Mouse (Mus musculus) intestine, embryonic 16.5 days (tissue): ENCODE results near the gene Astl. TPM values are rescaled to one million over a fixed set of nuclear protein-coding genes. Genes with fewer than 3 reads are reported as not detected.
A peak's percentile ranks its signal among the peaks of the same experiment; 100 is the strongest.

ENCODE experiments used
- ATAC-seq: fragments of 200-750 bp; cut with Nextera tagmentation; 2 replicates; pipeline ENCODE4 v1.8.0; 2017; ENCODE audit warnings: moderate TSS enrichment, moderate library complexity
- H3K27ac ChIP-seq: fragments of 300-500 bp; sonication (generic); 2 replicates; pipeline ENCODE4 v1.5.1; 2014; ENCODE audit warnings: mild to moderate bottlenecking, low read length
- H3K27me3 ChIP-seq: fragments of 300-500 bp; sonication (generic); replicated peaks from 2 replicates; pipeline ENCODE4 v1.6.1; 2014; ENCODE audit warnings: low read length, control low read depth, mixed read lengths; ENCODE audit not compliant: control insufficient read depth, insufficient read depth
- H3K36me3 ChIP-seq: fragments of 300-500 bp; sonication (generic); 2 replicates; pipeline ENCODE4 v1.6.1; 2014; ENCODE audit warnings: low read length, control low read depth; ENCODE audit not compliant: control insufficient read depth, insufficient read depth
- H3K4me1 ChIP-seq: fragments of 300-500 bp; sonication (generic); 2 replicates; pipeline ENCODE4 v1.6.1; 2014; ENCODE audit warnings: low read length, control low read depth, mixed read lengths; ENCODE audit not compliant: control insufficient read depth, insufficient read depth
- H3K4me2 ChIP-seq: fragments of 300-500 bp; sonication (generic); 2 replicates; pipeline ENCODE4 v1.6.1; 2014; ENCODE audit warnings: low read depth, low read length, control low read depth
- H3K4me3 ChIP-seq: fragments of 300-500 bp; sonication (generic); 2 replicates; pipeline ENCODE4 v1.5.1; 2014; ENCODE audit warnings: mild to moderate bottlenecking, low read length
- H3K9ac ChIP-seq: fragments of 300-500 bp; sonication (generic); 2 replicates; pipeline ENCODE4 v1.6.1; 2014; ENCODE audit warnings: low read depth, low read length
- H3K9me3 ChIP-seq: fragments of 300-500 bp; sonication (generic); 2 replicates; pipeline ENCODE4 v1.6.1; 2016; ENCODE audit warnings: low read length, control low read depth; ENCODE audit not compliant: control insufficient read depth
- WGBS: fragments of 180-500 bp; shearing (Covaris S2); extraction: QIAGEN DNeasy Blood & Tissue Kit; methylation state at CpG from one replicate; pipeline ENCODE4 v1.1.7; 2014; 5-methylcytosine and 5-hydroxymethylcytosine counted together
- polyA plus RNA-seq: library from polyadenylated mRNA; unstranded; fragments of >200 nt; fragmentation: Nextera tagmentation; extraction: Ambion mirVana; gene quantifications from 2 replicates; pipeline ENCODE4 v1.2.1, GENCODE M21; 2015

Astl gene
- polyA plus RNA-seq, 1 experiment from 2014 or later = not detected

DNA sequence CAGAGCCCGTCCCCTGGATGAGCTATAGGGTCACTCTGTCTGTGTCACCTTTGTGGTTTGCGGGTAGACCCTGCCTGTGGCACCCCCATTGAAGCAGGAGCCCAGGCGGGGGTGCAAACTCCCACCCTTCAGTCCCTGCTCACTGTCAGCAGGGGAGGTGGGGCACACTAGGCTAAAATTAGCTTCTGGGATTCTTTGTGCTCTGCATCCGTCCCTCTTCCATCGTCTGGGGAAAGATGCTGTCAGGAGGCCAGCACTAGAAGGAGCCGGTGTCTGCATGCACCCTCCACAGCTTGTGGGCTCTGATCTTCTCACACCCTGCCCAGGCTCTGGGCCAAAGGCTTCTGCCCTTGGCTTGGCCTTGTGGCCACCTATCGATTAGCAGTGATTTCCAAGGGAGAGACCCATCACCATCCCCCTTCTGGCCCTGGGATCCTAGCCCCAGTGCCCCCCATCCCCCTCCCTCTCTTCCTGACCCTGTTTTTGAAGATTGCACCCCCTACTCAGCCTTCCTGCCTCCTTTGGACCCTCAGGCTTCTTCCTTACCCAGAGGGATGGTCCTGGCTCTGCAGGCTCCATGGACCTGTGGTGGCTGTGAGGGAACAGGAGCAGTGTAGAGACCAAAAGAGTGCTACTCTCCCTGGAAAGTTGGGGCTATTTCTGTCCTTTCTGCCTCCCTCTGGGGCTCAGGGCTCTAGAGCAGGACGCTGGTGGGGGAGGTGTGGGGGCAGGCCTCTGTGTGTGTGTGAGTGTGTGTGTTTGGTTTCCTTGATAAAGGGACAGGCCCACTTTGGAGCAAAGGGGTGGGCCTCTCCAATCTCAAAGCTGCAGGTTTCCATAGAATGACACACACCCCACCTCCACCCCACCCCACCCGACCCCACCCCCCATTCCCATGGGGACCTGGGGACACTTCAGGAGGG, 32.4 kb downstream of the Astl start:
- H3K27me3 ChIP-seq = peaks cover 11% of the 10 kb centered on the region
- 43% methylated on average over 9 of the region's 9 CpGs for WGBS
- no peaks in the 10 kb centered on the region for H3K36me3 ChIP-seq
- H3K9me3 ChIP-seq = no peaks in the 10 kb centered on the region
- H3K4me1 ChIP-seq = peaks cover 15% of the 10 kb centered on the region
- no peak overlapping the region for H3K4me2 ChIP-seq
- peak; percentile 71 for ATAC-seq
- H3K4me3 ChIP-seq = no peak overlapping the region
- H3K27ac ChIP-seq = no peak overlapping the region
- no peak overlapping the region for H3K9ac ChIP-seq

DNA sequence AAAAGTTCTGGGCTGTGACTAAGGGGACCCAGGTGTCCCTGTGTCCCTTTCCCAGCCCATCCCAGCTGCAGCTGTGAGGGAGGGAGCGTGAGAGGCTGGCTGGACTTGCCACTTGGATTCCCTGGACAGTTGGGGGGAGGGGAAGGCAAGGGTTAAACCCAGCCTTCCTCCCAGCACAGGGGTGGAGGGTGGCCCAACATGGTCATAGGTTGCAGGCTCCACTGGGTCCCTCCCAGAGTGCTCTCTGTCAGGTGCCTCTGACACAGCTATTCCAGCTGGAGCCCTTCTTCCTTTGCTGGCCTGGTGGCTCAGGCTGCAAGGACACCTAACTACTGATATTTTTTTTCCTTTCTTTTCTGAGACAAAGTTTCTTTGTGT, 33.0 kb downstream of the Astl start:
- ATAC-seq = peak; percentile 78
- Histone ChIP-seq H3K9me3 (no peaks in the 10 kb centered on the region), H3K4me2 (no peak overlapping the region), H3K27ac (no peak overlapping the region), H3K27me3 (peaks cover 5% of the 10 kb centered on the region; the same call in 1 of the 2 replicates), H3K36me3 (no peaks in the 10 kb centered on the region), H3K9ac (no peak overlapping the region), H3K4me3 (no peak overlapping the region), H3K4me1 (peaks cover 15% of the 10 kb centered on the region)
- WGBS = 93% methylated on average over 1 of the region's 1 CpGs

GRCm38 (mm10) chr2:127372082-127372481, 33.6 kb downstream of the Astl start:
- 85% methylated on average over 2 of the region's 2 CpGs for WGBS
- 0 out of 2 replicates have a peak, but pooled peaks cover 3% of the 10 kb centered on the region for H3K27me3 ChIP-seq
- H3K4me2 ChIP-seq = no peak overlapping the region
- ATAC-seq = no peak
- H3K4me1 ChIP-seq = peaks cover 15% of the 10 kb centered on the region
- no peaks in the 10 kb centered on the region for H3K9me3 ChIP-seq
- H3K4me3 ChIP-seq = no peak overlapping the region
- H3K9ac ChIP-seq = no peak overlapping the region
- no peak overlapping the region for H3K27ac ChIP-seq
- H3K36me3 ChIP-seq = no peaks in the 10 kb centered on the region

- no peak overlapping the region for H3K27ac ChIP-seq
- 81% methylated on average over 3 of the region's 3 CpGs for WGBS
- no peak overlapping the region for H3K4me3 ChIP-seq
- ATAC-seq = no peak
- no peaks in the 10 kb centered on the region for H3K9me3 ChIP-seq
- no peak overlapping the region for H3K4me2 ChIP-seq
- H3K27me3 ChIP-seq = no peaks in the 10 kb centered on the region
- H3K36me3 ChIP-seq = no peaks in the 10 kb centered on the region
- peaks cover 15% of the 10 kb centered on the region for H3K4me1 ChIP-seq
- H3K9ac ChIP-seq = no peak overlapping the region
Measured at GRCm38 (mm10) chr2:127374131-127374530, 35.7 kb downstream of the Astl start.

GRCm38 (mm10) chr2:127375087-127375486, 36.6 kb downstream of the Astl start:
- Histone ChIP-seq H3K9ac (no peak overlapping the region), H3K4me3 (no peak overlapping the region), H3K27ac (no peak overlapping the region), H3K4me1 (peaks cover 15% of the 10 kb centered on the region), H3K36me3 (no peaks in the 10 kb centered on the region), H3K4me2 (no peak overlapping the region), H3K27me3 (no peaks in the 10 kb centered on the region), H3K9me3 (no peaks in the 10 kb centered on the region)
- no peak; the same call in 1 of the 2 replicates for ATAC-seq
- 30% methylated on average over 3 of the region's 3 CpGs for WGBS

- H3K36me3 ChIP-seq = no peaks in the 10 kb centered on the region
- ATAC-seq = no peak
- WGBS = 54% methylated on average over 7 of the region's 7 CpGs
- H3K9me3 ChIP-seq = no peaks in the 10 kb centered on the region
- no peaks in the 10 kb centered on the region for H3K27me3 ChIP-seq
- no peak overlapping the region for H3K4me3 ChIP-seq
- H3K9ac ChIP-seq = no peak overlapping the region
- no peak overlapping the region for H3K27ac ChIP-seq
- peaks cover 13% of the 10 kb centered on the region for H3K4me1 ChIP-seq
- H3K4me2 ChIP-seq = no peak overlapping the region
Measured at GRCm38 (mm10) chr2:127375759-127376341, 37.4 kb downstream of the Astl start.

DNA sequence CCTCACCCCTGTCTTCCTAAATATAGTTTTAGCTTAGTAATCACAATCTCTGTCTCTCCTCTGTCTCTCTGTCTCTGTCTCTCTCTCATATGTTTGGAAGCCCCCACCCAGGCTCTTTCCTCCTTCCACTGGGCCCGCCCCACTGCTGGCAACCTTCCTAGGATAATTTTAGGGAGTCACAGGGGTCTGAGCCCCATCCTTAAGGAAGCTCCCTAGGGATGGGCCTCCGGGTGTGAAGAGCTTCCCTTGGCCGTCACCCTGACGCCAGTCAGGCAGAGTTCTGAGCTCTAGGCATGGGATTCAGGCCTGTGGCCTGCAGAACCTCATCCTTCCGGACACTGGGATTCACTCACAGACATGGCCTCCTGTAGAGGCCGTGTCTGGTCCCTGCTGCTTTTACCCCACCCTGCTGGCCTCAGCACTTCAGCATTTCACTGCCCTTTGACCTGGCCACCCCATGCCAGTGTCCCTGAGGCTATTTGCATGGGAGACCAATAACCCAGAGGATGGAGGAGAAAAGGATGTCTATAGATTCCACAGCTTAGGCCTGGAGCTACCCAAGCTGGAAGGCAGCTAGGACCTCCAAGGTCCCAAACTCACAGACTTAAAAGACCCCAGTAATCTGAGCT, 38.1 kb downstream of the Astl start:
- ATAC-seq = no peak

GRCm38 (mm10) chr2:127377942-127378610, 39.6 kb downstream of the Astl start:
- no peak for ATAC-seq
- H3K27me3 ChIP-seq = no peaks in the 10 kb centered on the region
- 67% methylated on average over 7 of the region's 7 CpGs for WGBS

More for the DNA sequence above, 38.1 kb downstream of the Astl start:
- no peak overlapping the region for H3K9ac ChIP-seq
- H3K4me2 ChIP-seq = no peak overlapping the region
- no peaks in the 10 kb centered on the region for H3K9me3 ChIP-seq
- no peak overlapping the region for H3K4me3 ChIP-seq
- WGBS = 77% methylated on average over 6 of the region's 6 CpGs
- no peaks in the 10 kb centered on the region for H3K36me3 ChIP-seq
- peaks cover 7% of the 10 kb centered on the region for H3K4me1 ChIP-seq
- H3K27me3 ChIP-seq = no peaks in the 10 kb centered on the region
- H3K27ac ChIP-seq = no peak overlapping the region

DNA sequence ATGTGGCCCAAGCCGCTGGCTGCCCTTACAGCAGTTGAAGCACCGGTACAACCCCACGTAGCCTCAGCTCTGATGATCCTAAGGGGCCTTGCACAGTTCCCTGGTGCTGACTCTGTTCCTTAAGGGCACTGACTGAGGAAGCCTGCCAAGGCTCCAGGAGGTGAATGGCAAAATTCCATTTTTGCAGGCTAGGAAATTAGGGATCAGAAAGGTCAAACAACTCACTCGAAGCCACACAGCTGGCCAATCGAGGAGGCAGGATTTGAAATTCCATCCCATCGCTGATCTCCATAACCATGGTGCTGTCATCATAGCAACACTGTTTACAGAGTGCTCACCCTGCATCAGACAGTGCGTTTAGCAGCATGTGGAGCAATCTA, 40.2 kb downstream of the Astl start:
- no peak overlapping the region for H3K4me3 ChIP-seq
- no peak overlapping the region for H3K9ac ChIP-seq
- 56% methylated on average over 7 of the region's 7 CpGs for WGBS
- ATAC-seq = no peak
- no peaks in the 10 kb centered on the region for H3K27me3 ChIP-seq
- H3K4me1 ChIP-seq = peaks cover 6% of the 10 kb centered on the region
- H3K4me2 ChIP-seq = no peak overlapping the region
- no peaks in the 10 kb centered on the region for H3K36me3 ChIP-seq
- H3K9me3 ChIP-seq = no peaks in the 10 kb centered on the region
- H3K27ac ChIP-seq = no peak overlapping the region

More at GRCm38 (mm10) chr2:127377942-127378610, 39.6 kb downstream of the Astl start:
- peaks cover 6% of the 10 kb centered on the region for H3K4me1 ChIP-seq
- no peak overlapping the region for H3K27ac ChIP-seq
- H3K4me3 ChIP-seq = no peak overlapping the region
- no peaks in the 10 kb centered on the region for H3K36me3 ChIP-seq
- no peaks in the 10 kb centered on the region for H3K9me3 ChIP-seq
- no peak overlapping the region for H3K9ac ChIP-seq
- H3K4me2 ChIP-seq = no peak overlapping the region
